Comparison of ENCODE assay signal across 8 mouse cellular contexts in genomic region chr10:128668790-128669672, GRCm38 (mm10). TPM values are rescaled to one million over a fixed set of nuclear protein-coding genes. Genes with fewer than 3 reads are reported as not detected.
DNase-seq lines count a peak whose midpoint lies in the region; ATAC-seq and TF ChIP-seq lines count a peak whose summit lies in the region.

No protein-coding gene starts in this region.

- 0 out of 2 replicates have a peak, but pooled peaks cover 2% of the 10 kb centered on the region for H3K36me3 ChIP-seq in ES-Bruce4 (ENCODE audit: control insufficient read depth, insufficient read depth, low read length, poor library complexity, severe bottlenecking)
- no peaks in the 10 kb centered on the region for H3K36me3 ChIP-seq in forebrain, embryonic 11.5 days (ENCODE audit: control insufficient read depth, insufficient read depth, low read length)
- no peaks in the 10 kb centered on the region for H3K36me3 ChIP-seq in hindbrain, embryonic 16.5 days (ENCODE audit: control insufficient read depth, insufficient read depth, low read length)

- peak overlapping the region; percentile 86 for H3K4me3 ChIP-seq in ES-Bruce4 (ENCODE audit: low read depth, low read length)
- H3K4me3 ChIP-seq in forebrain, embryonic 11.5 days (ENCODE audit: low read depth, low read length), result peak overlapping the region; percentile 66
- H3K4me3 ChIP-seq in hindbrain, embryonic 16.5 days (ENCODE audit: low read length), result peak overlapping the region; percentile 67

- peak; percentile 83 for DNase-seq in forebrain, embryonic 11.5 days (ENCODE audit: low spot score)
- peak; percentile 71 to 76 for DNase-seq in left cerebral cortex, adult 18-20 months (ENCODE audit: low spot score in 2 of 2)
- DNase-seq in lung, postnatal 25 days (ENCODE audit: low spot score), result peak; percentile 58
- DNase-seq in right cerebral cortex, adult 2 months (ENCODE audit: low spot score in 2 of 2), result peak; percentile 64 to 65
- peak; percentile 74 for DNase-seq in urinary bladder, postnatal 14 days (ENCODE audit: low spot score)

- no peaks in the 10 kb centered on the region for H3K9me3 ChIP-seq in ES-Bruce4 (replicated peaks; ENCODE audit: control insufficient read depth, insufficient read depth, low read length, poor library complexity, severe bottlenecking)
- no peaks in the 10 kb centered on the region for H3K9me3 ChIP-seq in forebrain, embryonic 11.5 days (ENCODE audit: control insufficient read depth, low read length)
- H3K9me3 ChIP-seq in hindbrain, embryonic 16.5 days (ENCODE audit: control insufficient read depth, low read length), result no peaks in the 10 kb centered on the region

- 0 out of 2 replicates have a peak overlapping the region, but pooled peaks have one; percentile 32 for H3K27ac ChIP-seq in ES-Bruce4 (ENCODE audit: insufficient read depth, low read length)
- H3K27ac ChIP-seq in forebrain, embryonic 11.5 days (ENCODE audit: low read depth, low read length), result no peak overlapping the region
- H3K27ac ChIP-seq in hindbrain, embryonic 16.5 days (ENCODE audit: low read depth, low read length), result peak overlapping the region; percentile 84

- no peaks in the 10 kb centered on the region for H3K4me1 ChIP-seq in ES-Bruce4 (ENCODE audit: control insufficient read depth, insufficient read depth, low read length)
- H3K4me1 ChIP-seq in forebrain, embryonic 11.5 days (replicated peaks; ENCODE audit: control insufficient read depth, insufficient read depth, low read length), result peaks cover 4% of the 10 kb centered on the region
- peaks cover 11% of the 10 kb centered on the region for H3K4me1 ChIP-seq in hindbrain, embryonic 16.5 days (ENCODE audit: control insufficient read depth, insufficient read depth, low read depth, low read length)

- peak overlapping the region; percentile 85 for H3K9ac ChIP-seq in ES-Bruce4 (ENCODE audit: low read depth, poor library complexity, severe bottlenecking)
- peak overlapping the region; percentile 74 for H3K9ac ChIP-seq in forebrain, embryonic 11.5 days (ENCODE audit: low read length)
- H3K9ac ChIP-seq in hindbrain, embryonic 16.5 days (ENCODE audit: low read depth, low read length), result peak overlapping the region; percentile 78

- no peak for TF ChIP-seq EP300 in ES-Bruce4 (IDR thresholded peaks at IDR 0.05; ENCODE audit: insufficient read depth, low read depth, low read length)

- H3K27me3 ChIP-seq in ES-Bruce4 (ENCODE audit: control insufficient read depth, insufficient read depth, low read length, poor library complexity, severe bottlenecking), result no peaks in the 10 kb centered on the region
- H3K27me3 ChIP-seq in forebrain, embryonic 11.5 days (ENCODE audit: control insufficient read depth, insufficient read depth, low read length), result no peaks in the 10 kb centered on the region
- no peaks in the 10 kb centered on the region for H3K27me3 ChIP-seq in hindbrain, embryonic 16.5 days (replicated peaks; ENCODE audit: control insufficient read depth, insufficient read depth, low read length)

- H3K4me2 ChIP-seq in forebrain, embryonic 11.5 days (ENCODE audit: low read depth, low read length, severe bottlenecking), result peak overlapping the region; percentile 79
- peak overlapping the region; percentile 74 for H3K4me2 ChIP-seq in hindbrain, embryonic 16.5 days (ENCODE audit: low read length)

- WGBS in forebrain, embryonic 11.5 days, result under 1% methylated on average over 42 of the region's 42 CpGs
- WGBS in hindbrain, embryonic 16.5 days, result under 1% methylated on average over 42 of the region's 42 CpGs

- no peak for TF ChIP-seq CTCF in ES-Bruce4 (IDR thresholded peaks at IDR 0.05; ENCODE audit: low read depth, low read length)

- peak; percentile 56 for ATAC-seq in cerebellum, adult (ENCODE audit: insufficient number of reproducible peaks, low FRiP score, low TSS enrichment)
- ATAC-seq in forebrain, embryonic 11.5 days (replicated peaks; ENCODE audit: low FRiP score), result peak; percentile 60
- peak; percentile 76 for ATAC-seq in hindbrain, embryonic 16.5 days

- TF ChIP-seq POLR2A in ES-Bruce4 (IDR thresholded peaks at IDR 0.05; ENCODE audit: insufficient read depth, low read length), result peak; percentile 47

RNA-seq across cellular contexts. Expression of gene Suox, which starts 4.8 kb away (rescaled TPM):
- polyA plus RNA-seq in ES-Bruce4 (2011; ENCODE audit: insufficient read depth, insufficient read length, low read depth, missing spikeins), result 14.3 and 14.4 TPM in 2 replicates
- 10.8 and 11.7 TPM in 2 replicates for polyA plus RNA-seq in forebrain, embryonic 11.5 days (2014; fragmentation: Nextera tagmentation; extraction: Ambion mirVana)
- polyA plus RNA-seq in hindbrain, embryonic 16.5 days (2015; fragmentation: Nextera tagmentation; extraction: Ambion mirVana), result 14.9 and 16.1 TPM in 2 replicates
- 10 to 100 TPM; 12.2 to 12.4 TPM for total RNA-seq in left cerebral cortex, adult 18-20 months (2021)

RNA-seq across cellular contexts. Expression of gene Ikzf4, which starts 23.2 kb away (rescaled TPM):
- polyA plus RNA-seq in ES-Bruce4 (2011; ENCODE audit: insufficient read depth, insufficient read length, low read depth, missing spikeins), result 9.8 and 11.6 TPM in 2 replicates
- polyA plus RNA-seq in forebrain, embryonic 11.5 days (2014; fragmentation: Nextera tagmentation; extraction: Ambion mirVana), result 4.1 and 5.8 TPM in 2 replicates
- 15.3 and 18.9 TPM in 2 replicates for polyA plus RNA-seq in hindbrain, embryonic 16.5 days (2015; fragmentation: Nextera tagmentation; extraction: Ambion mirVana)
- total RNA-seq in left cerebral cortex, adult 18-20 months (2021), result 10 to 100 TPM; 12.8 to 17.6 TPM

RNA-seq across cellular contexts. Expression of gene Rab5b, which starts 27.0 kb away (rescaled TPM):
- polyA plus RNA-seq in ES-Bruce4 (2011; ENCODE audit: insufficient read depth, insufficient read length, low read depth, missing spikeins), result 79.0 and 83.6 TPM in 2 replicates
- 78.8 and 79.1 TPM in 2 replicates for polyA plus RNA-seq in forebrain, embryonic 11.5 days (2014; fragmentation: Nextera tagmentation; extraction: Ambion mirVana)
- 118 and 130 TPM in 2 replicates for polyA plus RNA-seq in hindbrain, embryonic 16.5 days (2015; fragmentation: Nextera tagmentation; extraction: Ambion mirVana)
- 100 to 1,000 TPM; 131 to 136 TPM for total RNA-seq in left cerebral cortex, adult 18-20 months (2021)

RNA-seq across cellular contexts. Expression of gene Pmel, which starts 35.0 kb away (rescaled TPM):
- 3.0 TPM in 2 replicates for polyA plus RNA-seq in ES-Bruce4 (2011; ENCODE audit: insufficient read depth, insufficient read length, low read depth, missing spikeins)
- polyA plus RNA-seq in forebrain, embryonic 11.5 days (2014; fragmentation: Nextera tagmentation; extraction: Ambion mirVana), result 1.8 and 4.5 TPM in 2 replicates
- polyA plus RNA-seq in hindbrain, embryonic 16.5 days (2015; fragmentation: Nextera tagmentation; extraction: Ambion mirVana), result 0.83 and 0.97 TPM in 2 replicates
- total RNA-seq in left cerebral cortex, adult 18-20 months (2021), result under 1 TPM; 0.54 to 0.88 TPM

RNA-seq across cellular contexts. Expression of gene Cdk2, which starts 35.8 kb away (rescaled TPM):
- polyA plus RNA-seq in ES-Bruce4 (2011; ENCODE audit: insufficient read depth, insufficient read length, low read depth, missing spikeins), result 81.4 and 82.7 TPM in 2 replicates
- polyA plus RNA-seq in forebrain, embryonic 11.5 days (2014; fragmentation: Nextera tagmentation; extraction: Ambion mirVana), result 119 and 120 TPM in 2 replicates
- polyA plus RNA-seq in hindbrain, embryonic 16.5 days (2015; fragmentation: Nextera tagmentation; extraction: Ambion mirVana), result 18.3 and 24.2 TPM in 2 replicates
- total RNA-seq in left cerebral cortex, adult 18-20 months (2021), result 1 to 10 TPM; 1.4 to 2.6 TPM
